Mouse (Mus musculus): ENCODE data around the gene Crhr2.

The Crhr2 gene

DNA sequence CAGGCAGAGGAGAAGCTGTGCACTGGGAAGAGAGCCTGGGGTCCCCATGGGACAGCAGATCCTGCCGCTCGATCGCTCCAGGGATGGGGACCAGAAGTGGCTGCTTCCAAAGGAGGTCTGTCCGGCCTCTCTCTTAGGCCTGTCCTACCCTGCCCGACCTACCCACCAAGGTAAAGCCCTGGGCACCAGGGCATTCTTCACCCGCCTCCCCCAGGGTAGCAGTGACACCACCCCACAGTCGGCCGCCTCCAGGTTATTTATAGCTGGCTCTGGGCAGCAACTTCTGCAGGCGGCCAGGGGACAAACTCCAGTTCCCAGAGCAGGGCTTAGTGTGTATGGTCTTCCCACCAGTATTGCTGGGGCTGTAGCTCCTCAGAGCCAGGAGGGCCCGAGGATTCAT lies at the start of gene Crhr2:
Gene Crhr2 (minus strand): TSS at position 223 of the 400 bp plus-strand sequence.
- DNase-seq (ENCODE audit: low read depth), result no peak

GRCm38 (mm10) chr6:55179560-55179959 lies 46.7 kb upstream of the Crhr2 start:
- DNase-seq (ENCODE audit: low read depth), result no peak

DNA sequence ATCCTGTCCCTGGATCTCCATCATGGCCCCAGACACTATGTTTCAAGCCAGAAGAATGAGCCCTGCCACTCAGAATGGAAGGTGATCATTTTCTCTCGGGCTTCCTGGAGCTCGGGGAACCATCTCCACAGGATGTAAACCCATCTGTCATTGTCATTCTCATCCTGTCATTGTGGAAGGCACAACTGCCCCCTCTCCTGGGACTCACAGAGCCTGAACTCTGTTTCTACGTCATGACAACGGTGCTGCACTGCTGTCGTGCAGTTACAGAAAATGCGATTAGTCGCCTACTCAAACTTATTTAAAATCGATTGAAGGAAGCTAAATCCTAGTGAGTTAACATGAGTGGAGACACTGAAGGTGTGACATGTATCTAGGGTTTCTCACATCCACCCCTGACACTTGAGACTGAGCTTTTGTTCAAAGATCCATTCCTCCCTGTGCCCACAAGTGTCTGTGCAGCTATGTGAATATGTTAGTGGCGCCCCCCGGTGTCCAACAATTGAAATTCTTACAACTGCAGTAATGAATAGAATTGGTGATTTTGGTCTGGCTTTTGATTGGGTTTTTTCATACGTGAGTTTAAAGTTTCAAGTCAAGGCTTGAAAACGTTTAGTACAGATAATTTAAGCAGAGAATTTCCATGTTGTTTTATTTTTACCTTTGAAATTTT lies 44.4 kb upstream of the Crhr2 start:
- peak; percentile 26 for DNase-seq (ENCODE audit: low read depth)

DNA sequence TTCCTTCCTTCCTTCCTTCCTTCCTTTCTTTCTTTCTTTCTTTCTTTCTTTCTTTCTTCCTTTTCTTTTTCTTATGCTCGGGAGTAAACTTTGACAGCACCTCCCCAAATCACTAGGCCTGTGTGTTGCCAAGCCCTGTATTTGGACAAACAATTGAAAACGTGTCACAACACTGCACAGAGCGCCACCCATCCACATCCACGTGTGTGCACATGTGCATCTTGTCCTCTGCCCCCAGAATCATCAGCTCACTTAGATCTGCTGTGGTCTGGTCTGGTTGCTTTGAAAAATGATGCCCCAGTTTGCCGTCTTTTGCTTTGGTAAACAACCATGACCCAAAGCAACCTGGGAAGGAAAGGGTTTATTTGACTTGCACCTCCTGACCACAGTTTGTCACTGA lies 43.1 kb upstream of the Crhr2 start:
- DNase-seq (ENCODE audit: low read depth), result no peak

DNA sequence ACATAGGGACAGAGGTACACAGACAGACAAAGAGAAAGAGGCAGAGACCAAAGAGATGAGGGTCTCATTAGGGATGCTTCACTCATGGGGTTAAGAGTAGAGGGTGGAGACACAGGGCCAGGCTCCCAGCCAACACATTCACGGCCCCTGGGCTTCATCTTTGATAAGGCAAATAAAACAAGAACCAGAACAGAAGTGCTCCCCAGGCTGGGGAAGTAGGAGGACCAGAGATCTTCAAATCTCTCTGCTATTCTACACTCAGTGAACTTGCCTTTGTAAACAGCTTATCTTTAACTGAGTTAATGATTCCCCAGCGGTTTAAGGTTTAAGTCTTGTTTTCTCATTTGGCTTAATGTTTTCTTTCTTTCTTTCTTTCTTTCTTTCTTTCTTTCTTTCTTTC lies 42.6 kb upstream of the Crhr2 start:
- no peak for DNase-seq (ENCODE audit: low read depth)

DNA sequence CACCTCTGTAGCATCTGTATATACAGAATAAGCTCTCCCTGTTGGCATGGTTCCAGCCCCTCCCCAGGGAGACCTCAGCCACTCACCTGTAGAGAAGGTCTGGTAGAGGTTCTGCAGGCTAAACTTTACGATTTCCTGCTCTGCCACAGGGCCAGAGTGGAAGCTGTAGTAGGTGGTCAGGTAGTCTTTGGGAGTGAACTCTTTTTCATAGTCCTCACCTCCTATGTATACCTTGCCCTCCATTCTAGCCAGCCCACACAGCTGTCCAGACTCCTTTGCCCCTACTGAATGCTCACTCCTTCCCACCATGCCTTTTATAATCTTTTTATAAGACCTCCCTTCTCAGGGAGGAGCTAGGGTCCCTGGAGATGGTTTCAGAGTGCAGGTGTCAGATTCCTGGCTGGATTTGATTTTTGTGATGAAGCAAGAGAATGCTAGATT lies 41.9 kb upstream of the Crhr2 start, which contains the start of gene Inmt:
Gene Inmt (minus strand): TSS at position 303 of the 441 bp plus-strand sequence.
- no peak for DNase-seq (ENCODE audit: low read depth)

GRCm38 (mm10) chr6:55173941-55174349 lies 41.1 kb upstream of the Crhr2 start:
- no peak for DNase-seq (ENCODE audit: low read depth)

DNA sequence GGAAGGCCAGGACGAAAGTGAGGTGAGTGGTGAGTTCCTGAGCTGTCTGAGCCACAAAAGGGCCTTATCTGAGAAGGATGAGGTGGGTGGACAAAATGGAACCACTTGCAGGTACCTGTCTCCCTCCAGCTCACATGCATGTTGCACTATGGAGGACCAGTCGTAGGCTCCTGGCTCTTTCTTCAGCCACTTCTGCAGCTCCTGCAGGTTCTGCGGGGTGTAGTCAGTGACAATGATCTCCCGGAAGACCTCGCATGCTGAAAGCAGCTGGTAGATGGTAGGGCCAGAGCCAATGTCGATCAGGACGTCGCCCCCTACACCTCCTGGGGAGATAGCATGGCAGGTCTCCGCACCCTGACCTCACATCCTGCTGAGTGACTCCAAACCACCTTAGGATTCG lies 40.4 kb upstream of the Crhr2 start:
- DNase-seq (ENCODE audit: low read depth), result no peak

DNA sequence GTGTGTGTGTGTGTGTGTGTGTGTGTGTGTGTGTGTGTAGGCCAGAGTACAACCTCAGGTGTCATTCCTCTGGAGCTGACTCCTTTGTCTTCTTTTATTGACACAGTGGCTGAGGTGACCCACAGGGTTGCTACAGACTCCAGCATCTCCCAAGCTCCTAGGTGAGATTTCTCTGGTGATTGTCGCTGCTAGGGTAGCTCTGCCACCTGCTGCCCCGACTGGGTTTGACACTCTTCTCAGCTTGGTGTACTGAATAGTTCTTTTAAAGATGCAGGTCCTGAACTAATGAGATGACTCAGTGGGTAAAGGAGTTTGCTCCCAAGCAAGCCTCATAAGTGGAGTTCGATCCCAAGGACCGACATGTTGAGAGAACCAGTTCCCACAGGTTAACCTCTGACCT lies 38.8 kb upstream of the Crhr2 start:
- no peak for DNase-seq (ENCODE audit: low read depth)

DNA sequence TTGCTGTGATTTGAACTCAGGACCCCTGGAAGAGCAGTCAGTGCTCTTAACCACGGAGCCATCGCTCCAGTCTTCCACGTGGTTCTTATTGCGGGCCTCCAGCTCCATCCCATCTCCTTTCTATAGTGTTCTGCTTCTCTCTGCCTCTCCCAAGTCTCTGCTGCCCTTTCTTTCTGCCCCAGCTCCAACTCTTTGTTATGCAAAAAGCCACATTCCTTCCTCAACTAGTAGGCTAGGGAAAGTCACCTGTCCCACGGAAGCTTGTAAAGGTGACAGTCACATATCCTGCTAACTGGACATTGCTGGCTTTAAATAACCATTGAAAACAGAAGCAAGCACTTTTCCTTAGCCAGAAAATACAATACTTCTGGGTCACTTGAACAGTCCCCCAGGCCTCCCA lies 37.0 kb upstream of the Crhr2 start:
- DNase-seq (ENCODE audit: low read depth), result no peak

- peak; percentile 84 for DNase-seq (ENCODE audit: low read depth)
Measured at GRCm38 (mm10) chr6:55166777-55167463, 34.1 kb upstream of the Crhr2 start.

DNA sequence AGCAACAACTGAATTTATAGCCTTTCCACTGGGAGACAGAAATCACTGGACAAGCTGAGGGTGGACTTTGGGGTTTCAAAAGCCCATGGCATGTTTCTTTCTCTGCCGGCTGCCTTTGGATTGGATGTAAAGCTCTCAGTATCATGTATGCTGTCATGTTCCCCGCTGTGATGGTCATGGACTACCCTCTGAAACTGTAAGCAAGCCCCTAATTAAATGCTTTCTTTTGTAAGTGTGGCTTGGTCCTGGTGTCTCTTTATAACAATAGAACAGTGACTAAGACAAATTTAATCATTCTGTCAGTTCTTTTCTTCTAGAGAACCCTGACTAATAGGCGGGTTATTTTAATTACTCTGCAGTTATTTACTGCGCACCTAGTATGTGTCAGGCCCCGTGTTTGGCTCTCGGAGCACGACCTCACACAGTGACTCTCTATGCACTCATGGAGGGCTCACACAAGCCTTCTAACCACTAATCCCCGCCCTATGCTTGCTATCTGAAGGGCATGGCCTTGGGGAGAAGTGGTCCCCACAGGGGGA lies 30.3 kb upstream of the Crhr2 start:
- DNase-seq (ENCODE audit: low read depth), result no peak

DNA sequence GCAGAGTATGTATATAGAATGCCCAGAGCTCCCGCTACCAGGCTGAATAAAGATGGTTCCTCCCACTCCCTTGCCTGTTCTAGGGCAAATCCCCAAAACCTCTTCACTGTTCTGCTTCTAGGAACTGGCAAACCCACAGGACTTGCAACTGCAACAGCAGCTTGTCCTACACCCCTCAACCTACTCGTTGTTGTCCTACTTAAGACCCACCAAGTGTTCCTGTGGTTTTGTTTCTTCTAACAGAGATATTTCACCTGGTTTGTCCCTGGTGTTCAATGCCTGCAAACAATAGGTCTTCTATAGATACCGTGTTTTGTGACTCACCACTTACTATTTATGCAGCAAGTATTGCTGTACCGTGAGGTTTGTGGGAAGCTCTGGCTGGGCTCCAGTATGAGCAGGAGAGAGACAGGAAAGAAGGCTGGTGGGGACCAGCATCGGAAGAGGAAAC lies 28.5 kb upstream of the Crhr2 start:
- DNase-seq (ENCODE audit: low read depth), result no peak

DNA sequence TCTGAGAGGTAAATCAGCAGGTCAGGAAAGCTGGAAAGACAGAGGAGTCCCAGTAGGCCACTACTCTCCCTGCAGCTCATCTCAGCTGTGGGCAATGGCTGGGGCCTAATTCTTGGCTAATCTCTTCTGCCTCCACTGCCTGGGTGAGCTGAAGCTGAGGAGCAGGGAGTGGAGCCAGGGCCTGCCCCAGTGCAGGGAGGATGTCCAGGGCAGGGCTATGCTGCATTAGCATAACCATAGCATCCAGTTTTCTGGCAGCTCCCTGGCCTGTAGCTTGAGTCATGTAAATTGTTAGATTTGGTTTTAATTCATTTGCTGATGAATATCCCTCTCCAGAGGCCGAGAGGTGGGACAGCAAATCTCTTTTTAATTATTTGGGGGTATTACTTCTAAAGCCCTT lies 26.4 kb upstream of the Crhr2 start:
- no peak for DNase-seq (ENCODE audit: low read depth)

GRCm38 (mm10) chr6:55152226-55152625 lies 19.4 kb upstream of the Crhr2 start:
- DNase-seq (ENCODE audit: low read depth), result no peak

GRCm38 (mm10) chr6:55146138-55146537 lies 13.3 kb upstream of the Crhr2 start:
- DNase-seq (ENCODE audit: low read depth), result no peak

DNA sequence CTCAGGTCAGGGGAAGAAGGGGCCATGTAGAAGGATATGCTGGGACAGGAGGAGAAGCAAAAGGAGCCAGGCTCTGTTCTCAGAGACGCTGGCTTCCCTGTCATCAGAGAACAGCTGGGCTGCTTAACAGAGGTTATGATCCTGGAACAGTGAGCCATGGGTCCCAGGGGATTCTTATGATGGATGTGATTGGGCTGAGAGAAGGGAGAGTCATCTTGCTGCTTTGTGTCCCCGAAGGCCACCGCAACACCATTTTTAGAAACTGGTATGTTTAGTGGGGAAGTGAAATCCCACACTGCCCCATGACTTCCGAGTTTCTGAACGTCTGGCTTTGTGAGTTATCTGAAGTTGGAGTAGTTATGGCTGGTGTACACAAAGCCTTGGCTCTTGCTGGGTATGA lies 12.5 kb upstream of the Crhr2 start:
- no peak for DNase-seq (ENCODE audit: low read depth)

GRCm38 (mm10) chr6:55138343-55138742 lies 5.5 kb upstream of the Crhr2 start:
- DNase-seq (ENCODE audit: low read depth), result no peak

DNA sequence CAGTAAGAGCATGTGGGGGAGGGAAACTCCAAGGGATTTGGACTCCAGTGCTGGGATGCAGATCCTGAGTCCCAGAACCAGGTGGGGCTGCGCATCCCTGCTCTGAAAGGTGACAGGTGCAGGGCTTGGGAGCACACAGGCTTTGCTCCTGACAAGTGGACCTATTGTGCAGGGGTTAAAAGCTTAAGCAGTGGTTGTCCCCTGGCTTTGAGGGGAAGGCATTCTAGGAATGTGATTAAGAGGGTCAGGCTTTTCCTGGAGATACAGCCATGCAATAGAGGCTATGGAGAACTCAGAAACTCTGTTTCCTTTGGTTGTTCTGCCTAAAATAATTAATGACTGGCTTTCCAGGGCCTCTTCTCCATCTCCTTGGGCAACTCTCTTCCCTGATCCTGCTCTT lies 609 bp upstream of the Crhr2 start:
- DNase-seq (ENCODE audit: low read depth), result no peak

GRCm38 (mm10) chr6:55131301-55131700 lies 1.5 kb downstream of the Crhr2 start:
- no peak for DNase-seq (ENCODE audit: low read depth)

DNA sequence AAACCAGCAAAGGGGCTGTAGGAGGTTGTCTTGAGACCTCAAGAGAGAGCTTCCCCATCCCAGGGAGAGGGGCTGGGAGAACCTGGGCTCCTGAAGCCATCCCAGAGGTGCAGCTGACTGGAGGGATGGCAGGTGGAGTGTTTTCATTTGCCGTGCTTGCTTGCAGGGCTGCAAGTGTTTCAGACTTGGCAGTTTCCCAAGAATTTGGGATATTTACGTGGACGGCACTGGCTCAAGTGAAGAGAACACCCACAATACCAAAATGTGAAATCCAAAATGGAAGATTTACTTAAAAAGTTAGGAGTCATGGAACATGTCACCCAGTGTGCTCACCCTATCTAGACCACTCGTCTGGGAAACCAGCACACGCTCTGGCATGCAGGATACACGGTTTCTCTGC lies 2.2 kb downstream of the Crhr2 start:
- no peak for DNase-seq (ENCODE audit: low read depth)

- no peak for DNase-seq (ENCODE audit: low read depth)
Measured at GRCm38 (mm10) chr6:55128391-55128790, 4.4 kb downstream of the Crhr2 start.

DNA sequence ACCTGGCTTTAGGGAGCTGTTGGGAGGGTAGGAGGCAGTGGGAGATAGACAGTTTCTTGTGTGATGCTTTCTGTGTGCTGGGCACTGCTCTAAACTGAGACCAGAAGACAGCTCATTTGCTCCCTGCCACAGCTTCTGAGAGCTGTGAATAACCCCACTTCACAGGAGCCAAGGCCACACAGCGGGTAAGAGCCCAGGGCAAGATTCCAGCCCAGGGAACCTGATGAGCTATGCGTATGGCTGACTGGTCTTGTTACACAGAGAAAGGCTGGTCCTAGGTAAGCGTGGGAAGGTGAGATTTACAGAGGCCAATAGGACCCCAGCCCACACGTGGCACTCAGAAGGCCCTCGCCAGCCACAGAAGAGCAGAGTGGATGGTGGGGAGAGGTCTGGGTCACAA lies 6.2 kb downstream of the Crhr2 start:
- DNase-seq (ENCODE audit: low read depth), result no peak
